Mouse (Mus musculus) thymus, adult 2 months (tissue): ENCODE data around the gene Prkn.

ENCODE experiments used
- CTCF ChIP-seq: fragments of 200-500 bp; IDR thresholded peaks from 2 replicates; pipeline ENCODE4 v1.5.1; 2012; ENCODE audit warnings: mild to moderate bottlenecking, control low read depth, low read length, moderate library complexity, borderline replicate concordance; ENCODE audit not compliant: control insufficient read depth, poor library complexity, insufficient read depth; ENCODE audit errors: extremely low read depth
- POLR2A ChIP-seq: fragments of 200-500 bp; IDR thresholded peaks from 2 replicates; pipeline ENCODE4 v1.6.1; 2012; ENCODE audit warnings: mild to moderate bottlenecking, low read length, control low read depth, moderate library complexity; ENCODE audit not compliant: control insufficient read depth, poor library complexity, insufficient read depth; ENCODE audit errors: extremely low read depth

DNA sequence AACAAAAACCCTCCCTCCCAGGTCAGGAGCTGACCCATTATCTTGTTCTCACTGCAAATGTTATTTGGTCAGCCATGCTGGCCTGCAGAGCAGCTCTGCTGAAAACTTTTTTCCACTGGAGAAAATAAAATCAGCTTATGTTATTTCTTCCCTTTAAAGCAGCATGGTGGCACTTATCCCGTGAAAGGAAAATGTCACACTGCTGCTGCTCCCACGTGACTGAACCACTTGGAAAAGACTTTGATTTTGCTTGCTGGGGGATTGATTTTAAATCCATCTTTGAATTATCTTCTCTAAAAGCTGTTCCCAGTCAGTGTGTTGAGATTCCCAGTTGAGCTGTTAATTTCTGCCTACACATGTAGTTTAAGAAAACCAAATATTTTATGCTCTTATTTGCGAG, 253.1 kb downstream of the Prkn start:
- TF ChIP-seq CTCF, result no peak
- no peak for TF ChIP-seq POLR2A
